Mouse (Mus musculus) cerebellum, adult 9-10 months (tissue): ENCODE measurements around the gene Dnah11.
A peak's percentile ranks its signal among the peaks of the same experiment; 100 is the strongest.

Experiments used
- DNase-seq: peaks from one replicate; pipeline ENCODE4 v3.0.0; 2022

Dnah11 gene

DNA sequence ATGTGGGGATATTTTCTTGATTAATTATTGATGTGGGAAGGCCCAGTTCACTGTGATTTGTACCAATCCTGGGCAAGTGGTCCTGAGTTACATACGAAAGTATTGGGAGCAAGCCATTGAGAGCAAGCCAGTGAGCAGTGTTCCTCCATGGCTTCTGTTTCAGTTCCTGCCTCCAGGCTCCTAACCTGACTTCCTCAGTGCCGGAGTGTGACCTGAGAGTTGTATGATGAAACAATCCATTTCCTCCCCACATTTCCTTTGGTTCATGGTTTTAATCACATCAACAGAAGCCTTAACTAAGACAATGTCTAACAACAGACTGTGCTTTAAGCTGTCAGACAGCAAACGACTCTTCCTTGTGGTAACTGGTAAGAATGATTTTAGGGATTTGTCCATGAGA lies 114.0 kb downstream of the Dnah11 start:
- no peak for DNase-seq

DNA sequence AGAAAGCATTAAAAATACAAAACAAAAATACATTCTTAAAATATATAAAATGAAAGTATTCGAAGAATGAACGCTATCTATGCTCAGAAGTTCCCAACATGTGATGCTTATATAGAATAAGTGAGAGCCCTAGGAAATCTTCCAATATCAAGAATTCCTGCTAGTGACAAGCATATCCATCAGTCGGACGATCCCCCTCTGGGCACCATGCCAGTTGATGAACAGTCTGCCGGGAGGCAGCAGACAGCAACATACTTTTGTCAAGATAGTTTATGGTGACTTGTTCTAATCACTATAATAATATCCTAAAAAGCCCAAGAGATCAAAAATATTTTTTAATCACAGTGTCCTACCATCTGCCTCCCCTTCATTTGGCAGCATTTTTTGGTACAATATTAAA lies 114.7 kb downstream of the Dnah11 start:
- DNase-seq, result no peak

DNA sequence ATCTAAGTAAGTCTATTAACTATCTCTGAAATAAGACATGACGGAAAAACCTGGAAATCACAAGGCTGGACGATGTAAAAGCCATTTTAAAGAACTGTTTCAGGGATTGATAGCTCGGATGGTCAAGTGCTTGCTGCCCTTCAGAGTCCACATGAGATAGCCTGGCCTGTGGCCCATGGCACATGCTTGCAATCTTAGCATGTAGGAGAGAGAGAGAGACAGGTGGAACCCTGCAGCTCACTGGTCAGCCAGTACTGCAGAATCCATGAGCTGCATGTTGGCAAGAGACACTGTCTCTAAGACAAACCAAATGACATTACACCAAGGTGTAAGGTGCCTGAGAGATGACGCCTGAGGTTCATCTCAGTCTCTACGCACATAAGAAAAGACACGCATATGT lies 118.4 kb downstream of the Dnah11 start:
- DNase-seq, result peak; percentile 58

DNA sequence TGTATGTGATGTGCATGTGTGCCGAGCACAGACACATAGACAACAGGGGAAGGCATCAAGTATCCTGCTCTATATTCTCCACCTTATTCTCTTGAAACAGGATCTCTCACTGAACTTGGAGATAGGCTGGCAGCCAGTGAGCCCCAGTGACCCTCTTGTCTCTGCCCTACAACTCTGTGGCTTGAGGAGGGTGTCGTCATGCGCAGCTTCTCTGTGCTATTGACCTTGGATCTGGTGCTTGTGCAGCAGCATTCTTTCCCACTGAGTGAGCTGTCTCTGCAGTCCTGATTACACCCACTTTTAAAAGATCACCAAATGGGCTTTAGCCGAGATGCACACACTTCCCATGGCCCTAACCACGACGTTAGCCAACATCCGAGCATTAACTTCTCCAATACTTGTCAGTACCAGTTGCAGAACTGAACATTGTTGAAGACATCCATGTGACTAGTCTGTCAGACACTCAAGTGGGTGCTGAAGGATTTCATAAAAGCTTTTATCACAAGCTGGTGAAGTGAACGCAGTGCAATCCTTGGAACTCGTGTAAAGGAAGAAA lies 120.3 kb downstream of the Dnah11 start:
- DNase-seq, result no peak

DNA sequence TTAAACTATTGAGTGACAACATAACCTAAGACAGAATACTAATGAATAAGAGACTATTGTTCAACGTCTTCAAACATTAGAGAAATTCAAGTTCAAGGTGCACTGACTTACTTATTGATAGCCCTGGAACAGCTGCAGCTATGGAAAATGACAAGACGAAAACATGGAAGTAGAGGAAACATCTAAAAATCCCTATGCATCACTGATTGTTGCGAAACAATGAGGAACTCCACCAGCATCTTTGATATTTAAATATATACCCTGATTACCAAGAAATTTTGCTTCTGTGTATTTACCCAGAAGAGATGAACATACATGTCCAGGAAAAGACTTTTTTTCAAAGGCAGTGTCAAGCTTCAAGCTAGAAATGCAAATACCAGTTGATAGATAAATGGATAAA lies 122.0 kb downstream of the Dnah11 start:
- no peak for DNase-seq

DNA sequence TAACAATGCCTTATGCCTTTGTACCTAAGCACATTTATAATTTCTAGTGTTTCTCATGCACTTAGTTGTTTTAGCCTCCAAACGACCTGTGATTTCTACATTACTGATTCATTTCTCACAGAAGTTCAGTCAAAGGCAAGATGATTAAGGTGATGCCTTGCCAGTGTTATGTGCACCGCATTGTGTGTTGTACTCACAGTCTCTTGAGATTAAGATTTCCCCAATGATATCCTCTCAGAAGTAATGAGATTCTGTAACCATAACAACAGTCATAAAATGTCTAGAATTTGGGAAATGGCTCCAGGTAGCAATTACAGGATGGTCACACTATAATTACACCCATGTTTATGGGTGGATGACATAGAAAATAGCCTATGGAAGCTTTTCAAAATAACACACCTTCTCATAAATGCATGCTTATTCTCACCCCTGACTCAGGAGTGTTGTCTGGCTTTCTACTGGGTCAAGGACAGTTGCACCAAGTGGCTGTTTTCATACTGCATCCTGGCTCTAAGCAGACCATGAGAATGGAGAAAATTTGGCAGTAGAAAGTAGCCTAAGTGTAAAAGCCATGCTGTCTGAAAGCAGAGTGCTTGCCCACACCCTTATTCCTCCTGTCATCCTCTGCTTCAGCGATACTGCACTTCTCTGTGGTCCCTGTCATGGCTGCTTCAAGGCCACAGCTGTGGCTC lies 126.5 kb downstream of the Dnah11 start:
- no peak for DNase-seq

DNA sequence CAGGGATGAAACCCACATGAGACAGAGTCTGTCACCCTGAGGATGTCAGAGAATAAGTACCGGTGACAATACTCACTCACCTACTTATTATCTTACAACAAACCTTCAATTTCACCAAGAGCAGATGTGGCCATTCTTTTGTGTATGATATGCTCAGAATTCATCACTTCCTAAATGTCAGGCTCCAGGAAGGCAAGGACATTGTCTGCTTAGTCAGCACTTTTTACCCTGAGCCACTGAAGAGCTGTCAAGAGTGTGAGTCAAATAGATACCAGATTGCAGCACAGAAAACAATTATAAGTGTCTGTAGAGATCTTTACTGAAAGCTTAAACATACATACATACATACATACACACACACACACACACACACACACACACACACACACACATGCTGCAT lies 127.2 kb downstream of the Dnah11 start:
- no peak for DNase-seq

DNA sequence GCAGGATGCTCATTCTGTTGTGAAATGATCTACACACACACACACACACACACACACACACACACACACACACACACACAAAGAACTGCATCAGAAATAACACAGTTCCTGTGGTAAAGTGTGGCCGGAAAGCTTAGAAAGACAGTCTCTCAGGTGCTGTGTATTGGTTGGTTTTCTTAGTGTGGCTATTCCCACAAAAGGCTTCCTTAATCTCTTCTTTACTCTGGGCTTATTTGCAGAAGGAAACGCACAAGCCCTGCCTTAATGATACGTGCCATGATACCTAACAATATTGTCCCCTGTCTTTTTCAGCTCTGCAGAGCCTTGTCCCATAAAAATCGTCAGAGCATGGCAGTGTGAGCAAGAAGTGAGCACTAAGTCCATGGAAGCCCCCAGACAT lies 130.1 kb downstream of the Dnah11 start:
- no peak for DNase-seq

DNA sequence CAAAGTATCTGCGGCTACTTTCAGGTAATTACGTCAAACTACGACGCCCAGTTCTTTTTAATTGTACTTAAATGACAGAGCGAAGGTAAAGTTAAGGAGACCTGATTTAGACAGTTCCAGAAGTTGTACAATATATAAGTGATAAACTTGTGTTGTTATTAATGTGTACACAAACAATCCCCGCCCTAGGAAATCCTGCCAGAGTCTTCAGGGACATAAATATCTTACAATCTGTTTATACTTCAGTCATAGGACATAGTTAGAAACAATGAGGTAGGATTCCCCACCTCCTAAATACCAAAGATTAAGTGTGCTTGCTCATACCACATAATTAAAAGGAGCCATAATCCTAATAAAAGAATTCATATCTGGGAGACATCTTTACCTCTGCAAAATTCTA lies 136.5 kb downstream of the Dnah11 start:
- no peak for DNase-seq

DNA sequence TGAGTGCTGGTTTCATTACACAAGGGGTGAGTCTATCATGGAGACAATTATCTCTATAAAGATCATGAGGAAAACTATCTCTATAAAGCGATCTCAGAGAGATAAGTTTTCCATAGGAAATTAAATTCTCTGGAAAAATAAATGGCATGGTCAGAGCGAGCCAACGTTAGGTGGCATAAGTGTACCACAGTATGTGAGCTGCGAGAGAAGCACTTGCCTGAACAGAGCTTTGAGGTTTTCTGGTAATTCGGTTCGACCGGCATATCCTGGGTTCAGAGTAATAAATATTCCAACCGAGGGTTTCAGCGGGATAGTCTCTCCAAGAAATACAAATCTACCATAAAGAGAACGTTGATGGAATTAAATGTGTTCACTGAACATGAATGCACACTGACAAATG lies 142.0 kb downstream of the Dnah11 start:
- DNase-seq, result peak; percentile 76

DNA sequence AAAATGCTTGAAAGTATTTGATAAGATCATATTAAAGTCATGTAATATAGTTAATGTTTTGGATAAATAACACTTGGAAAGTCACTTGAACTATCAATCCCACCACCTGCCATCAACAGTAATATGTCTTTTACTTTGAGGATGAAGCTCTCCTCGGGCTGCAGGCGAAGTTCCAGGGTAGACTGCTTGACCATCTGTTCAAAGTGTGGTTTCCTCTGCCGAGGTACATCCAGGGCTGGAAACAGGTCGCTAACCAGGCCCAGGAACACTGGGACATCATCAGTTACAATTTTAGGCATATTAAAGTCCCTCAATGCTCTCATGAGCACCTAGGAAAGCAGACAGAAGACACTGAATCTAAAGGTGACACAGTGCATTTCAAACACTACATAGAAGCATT lies 153.5 kb downstream of the Dnah11 start:
- DNase-seq, result no peak

DNA sequence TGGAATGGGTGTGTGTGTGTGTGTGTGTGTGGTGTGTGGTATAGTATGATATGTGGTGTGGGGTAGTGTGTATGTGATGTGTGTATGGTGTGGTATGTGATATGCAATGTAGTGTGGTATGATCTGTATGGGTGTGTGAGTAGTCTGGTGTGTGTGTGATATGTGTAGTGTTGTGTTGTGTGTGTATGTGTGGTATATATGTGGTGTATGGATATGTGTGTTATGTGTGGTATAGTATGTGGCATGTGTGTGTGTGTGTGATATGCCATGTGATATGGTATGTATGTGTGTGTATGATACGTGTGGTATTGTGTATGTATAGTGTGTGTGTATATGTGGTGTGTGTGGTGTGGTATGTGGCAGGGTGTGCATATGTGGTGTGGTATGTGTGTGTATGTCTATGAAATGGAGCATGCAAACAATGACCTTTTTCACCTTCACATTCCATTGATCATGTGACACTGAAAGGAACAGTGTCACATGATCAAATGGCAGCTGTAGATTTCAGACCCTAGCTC lies 155.7 kb downstream of the Dnah11 start:
- DNase-seq, result no peak

DNA sequence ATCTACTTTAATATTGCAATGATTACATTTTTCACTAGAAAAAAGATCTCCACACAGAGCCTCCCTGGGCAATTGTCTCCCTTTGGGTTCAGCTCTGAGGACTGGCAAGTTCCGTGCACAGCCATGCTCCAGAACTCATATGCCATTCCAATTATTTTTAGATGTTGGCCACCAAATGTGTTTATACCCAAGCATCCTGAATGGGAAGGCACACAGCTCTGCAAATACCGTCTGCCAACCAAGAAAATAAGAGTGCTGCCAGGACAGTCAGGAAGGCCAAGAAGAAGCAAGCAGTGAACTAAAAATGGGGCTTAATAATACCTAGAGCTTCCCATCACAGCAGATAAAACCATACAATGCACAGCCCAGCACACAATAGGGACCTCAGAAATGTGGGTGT lies 156.6 kb downstream of the Dnah11 start:
- peak; percentile 93 for DNase-seq

DNA sequence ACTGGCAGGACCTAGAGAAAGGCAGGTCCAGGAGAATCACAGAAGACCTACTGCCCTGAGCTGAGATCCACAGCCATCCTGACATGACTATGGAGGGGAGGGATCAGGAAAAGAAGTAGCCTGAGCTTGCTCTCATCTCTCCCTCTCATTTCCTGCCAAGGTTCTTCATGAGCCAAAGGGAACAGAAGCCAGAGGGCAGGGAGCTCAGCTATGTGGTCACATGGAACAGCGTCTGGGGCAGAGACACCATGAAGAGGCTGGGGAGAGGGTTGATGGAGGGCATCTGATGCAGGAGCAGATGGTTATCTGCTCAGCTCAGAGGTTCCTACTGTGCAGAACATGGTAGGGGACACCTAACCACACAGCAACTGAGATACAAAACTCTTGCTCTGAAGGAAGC lies 163.9 kb downstream of the Dnah11 start:
- DNase-seq, result peak; percentile 80

DNA sequence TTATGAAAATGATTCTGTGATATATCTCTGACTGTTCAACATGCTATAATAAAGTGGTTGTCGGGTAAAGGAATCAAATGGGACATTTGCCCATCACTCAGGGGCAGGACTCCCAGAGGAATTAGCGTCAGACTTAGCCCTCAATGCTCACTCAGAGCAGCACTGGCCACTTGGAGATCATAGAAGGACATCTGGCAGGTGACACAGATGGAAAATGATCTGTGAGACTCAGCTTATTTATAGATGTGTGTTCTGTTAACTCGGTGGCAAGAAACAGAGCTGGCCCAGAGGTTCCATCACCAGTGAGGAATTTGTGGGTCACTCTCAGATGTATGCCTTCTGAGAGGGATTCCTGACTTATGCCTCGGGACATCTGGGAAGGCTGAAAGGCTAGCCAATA lies 173.1 kb downstream of the Dnah11 start:
- DNase-seq, result no peak

DNA sequence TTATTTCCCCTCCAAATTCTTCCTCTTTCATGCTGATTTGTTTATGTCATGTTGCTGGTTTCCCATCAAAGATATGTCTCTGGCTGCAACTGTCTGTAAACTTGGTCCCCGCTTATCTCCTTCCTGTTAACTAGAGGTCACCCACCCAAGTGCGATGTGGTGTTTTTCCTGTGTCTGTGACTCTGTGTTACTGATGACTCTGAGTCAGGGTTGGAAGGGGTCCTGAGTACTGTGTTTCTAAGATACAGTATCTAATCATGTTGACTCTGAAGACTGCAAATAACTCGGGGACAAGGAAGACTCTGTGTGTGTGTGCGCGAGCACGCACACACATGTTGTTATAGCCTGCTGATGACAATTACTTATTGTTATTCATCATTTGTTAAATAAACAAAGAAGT lies 179.9 kb downstream of the Dnah11 start:
- DNase-seq, result no peak

DNA sequence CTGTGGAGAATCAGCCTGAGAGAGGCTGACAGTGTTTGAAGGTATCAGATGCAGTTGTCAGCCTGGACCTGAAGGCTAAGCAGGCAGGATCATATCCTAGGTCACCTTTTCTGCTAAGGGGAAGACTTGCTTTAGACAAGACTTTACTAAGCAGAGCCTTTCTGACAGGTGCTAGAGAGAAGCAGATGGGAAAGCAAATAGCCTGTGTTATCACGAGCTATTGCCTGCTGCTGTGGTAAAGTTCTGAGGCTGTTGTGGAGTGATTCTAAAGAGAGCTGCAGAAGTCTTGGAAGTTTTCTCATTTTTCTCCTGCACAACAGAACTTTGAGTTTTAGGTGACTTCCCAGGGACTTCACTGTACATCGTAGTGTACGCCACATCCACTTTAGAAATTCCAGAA lies 185.0 kb downstream of the Dnah11 start:
- no peak for DNase-seq

DNA sequence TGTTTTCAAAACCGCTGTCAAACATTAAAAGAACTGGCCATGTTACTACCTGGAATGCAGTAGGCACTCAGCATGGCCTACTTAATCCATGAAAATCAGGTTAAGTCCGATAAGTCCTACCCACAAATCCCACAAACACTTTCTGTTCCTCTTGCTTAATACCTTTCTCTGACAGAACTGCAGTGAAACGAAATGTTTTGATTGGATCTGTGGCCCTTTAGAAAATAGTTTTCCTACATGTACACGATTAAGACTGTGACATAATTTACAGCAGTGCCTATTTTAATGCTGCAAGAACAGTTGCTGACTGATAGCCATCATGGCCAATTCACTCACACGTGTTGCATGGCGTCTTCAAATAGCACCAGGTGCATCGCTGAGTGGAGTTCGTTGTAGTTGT lies 186.9 kb downstream of the Dnah11 start:
- no peak for DNase-seq

DNA sequence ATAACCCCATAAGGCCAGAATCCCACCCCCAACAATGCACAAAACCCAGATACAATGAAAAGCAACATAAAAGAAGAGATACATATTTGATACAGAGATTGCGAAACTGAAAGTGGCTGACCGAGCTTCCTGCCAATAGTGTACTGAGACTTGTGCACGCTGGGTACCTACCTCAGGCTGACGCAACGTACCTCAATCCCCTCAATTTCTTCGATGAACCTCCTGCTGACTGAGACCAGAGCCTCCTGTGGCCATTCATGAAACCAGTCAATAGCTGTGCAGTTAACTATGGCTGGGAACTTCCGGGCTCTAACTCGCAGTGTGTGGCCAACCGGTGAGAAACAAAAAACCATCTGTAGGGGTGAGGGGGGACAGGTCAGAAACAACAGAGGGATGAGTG lies 203.9 kb downstream of the Dnah11 start:
- no peak for DNase-seq

DNA sequence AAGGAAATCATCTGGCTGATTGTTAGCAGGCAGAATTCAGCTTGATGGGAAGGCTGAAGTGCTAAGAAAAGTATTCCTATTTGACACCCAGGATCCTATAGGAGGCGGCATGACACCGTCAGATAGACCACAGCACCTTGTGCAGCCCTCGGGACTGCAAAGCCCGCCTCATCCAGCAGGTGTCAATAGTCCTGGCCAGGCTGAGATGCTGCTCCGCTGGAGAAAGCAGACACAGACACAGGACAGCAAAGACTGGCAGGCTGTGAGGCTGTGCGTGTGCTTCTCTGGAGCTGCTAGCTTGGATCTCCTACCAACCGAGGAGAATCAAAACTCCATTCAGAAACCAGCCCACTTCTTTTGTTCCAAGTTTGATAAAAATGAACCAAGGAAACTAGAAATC lies 205.3 kb downstream of the Dnah11 start:
- peak; percentile 90 for DNase-seq

DNA sequence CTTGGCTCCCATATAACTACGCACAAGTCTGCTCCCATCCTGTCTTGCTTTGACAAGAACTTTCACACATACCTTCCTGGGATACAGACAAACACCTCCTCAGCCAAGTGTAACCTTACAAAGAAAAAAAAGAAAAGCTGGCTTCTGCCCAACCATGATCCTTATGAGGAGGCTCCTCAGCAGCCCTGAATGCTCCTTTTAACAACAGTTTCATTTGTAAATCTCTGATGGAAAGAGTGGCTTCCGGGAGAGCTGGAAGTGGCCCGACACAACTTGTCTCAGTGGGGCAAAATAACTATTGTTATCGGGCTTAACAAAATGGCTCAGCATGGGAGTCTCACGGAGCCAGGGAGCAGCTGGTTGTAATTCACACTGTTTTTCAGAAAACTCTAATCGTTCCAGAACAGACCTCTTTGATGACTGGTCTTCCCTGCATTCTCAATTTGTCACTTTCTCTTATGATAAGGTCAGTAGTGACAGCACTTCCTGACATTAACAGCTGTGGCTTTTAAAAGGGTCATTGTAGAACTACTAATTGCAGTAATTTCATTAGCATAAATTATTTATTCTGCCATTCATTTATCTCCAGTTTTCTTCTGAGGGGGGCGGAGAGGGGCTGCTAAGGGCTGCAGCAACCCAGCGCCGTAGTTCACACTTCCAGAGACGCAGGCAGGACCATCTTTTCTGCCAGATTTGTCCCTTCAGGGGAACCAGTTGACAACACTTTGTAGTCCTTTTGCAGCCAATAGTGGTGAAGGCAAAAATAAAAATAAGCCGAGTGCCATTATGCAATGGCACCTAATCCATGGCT lies 209.6 kb downstream of the Dnah11 start:
- no peak for DNase-seq

DNA sequence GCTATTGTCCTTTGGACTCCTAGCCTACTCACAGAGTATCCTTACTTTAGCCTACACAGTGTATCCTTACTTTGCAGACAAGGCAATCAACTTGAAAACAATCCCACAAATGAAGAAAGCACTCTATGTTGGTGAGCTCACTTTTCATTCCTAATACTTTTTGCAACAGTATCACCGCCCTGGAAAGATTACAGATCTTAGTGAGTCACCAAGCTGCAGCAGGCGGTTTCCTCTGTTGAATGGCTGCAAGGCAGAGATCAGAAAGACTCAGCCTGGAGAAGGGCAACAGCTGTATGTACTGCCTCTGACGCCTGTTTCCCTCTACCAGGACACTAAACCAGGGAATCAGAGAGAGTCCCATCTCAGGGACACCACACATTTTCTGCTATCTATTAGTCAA lies 218.5 kb downstream of the Dnah11 start:
- DNase-seq, result no peak

DNA sequence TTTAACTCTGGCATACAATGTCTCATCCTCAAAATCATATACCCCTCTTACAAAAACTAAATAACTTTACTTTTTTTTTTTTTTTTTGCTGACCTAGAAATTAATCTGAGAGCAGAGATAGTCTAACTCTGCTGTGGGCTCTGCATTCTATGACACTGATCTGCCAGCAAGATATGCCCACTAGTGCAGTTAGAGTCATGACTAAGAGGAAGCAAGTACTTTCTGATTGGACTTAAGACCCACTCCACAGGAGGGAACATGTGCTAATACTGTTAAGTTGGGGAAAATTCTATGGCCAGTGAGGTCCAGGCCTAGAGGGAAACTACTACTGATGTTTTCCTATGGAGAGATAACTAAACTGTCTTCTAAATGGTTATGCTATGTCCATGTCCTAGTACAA lies 225.1 kb downstream of the Dnah11 start:
- no peak for DNase-seq

DNA sequence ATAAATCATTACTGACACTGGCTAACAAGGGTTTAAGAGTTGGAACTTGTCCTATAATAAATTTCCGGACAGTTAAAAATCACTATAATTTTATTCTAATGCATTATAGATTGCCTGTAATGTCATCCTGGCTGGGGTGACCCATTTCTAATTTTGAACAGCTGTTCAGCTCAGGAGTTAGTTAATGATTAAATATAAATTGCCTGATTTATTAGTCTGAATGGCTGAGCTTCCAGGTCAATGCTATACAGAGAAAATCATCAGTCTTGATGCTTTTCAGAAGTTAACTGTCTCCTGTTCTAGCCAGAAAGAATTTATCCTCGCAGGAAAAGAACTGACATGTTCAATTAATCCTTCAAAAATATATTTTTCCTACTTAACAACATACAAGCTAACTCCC lies 236.1 kb downstream of the Dnah11 start:
- DNase-seq, result no peak
